Mouse (Mus musculus) C2C12 (cell line): ENCODE measurements at regions not wholly inside any gene's neighbourhood (a gene's known extent, or its start where the extent isn't known, plus 50 kb on each side); places are given as distances from the start of the nearest gene placed in this dataset.
A peak's percentile ranks its signal among the peaks of the same experiment; 100 is the strongest.

Experiments
- H3K27me3 ChIP-seq: one replicate; pipeline ENCODE4 v1.6.1; 2011; ENCODE audit not compliant: control insufficient read depth, insufficient read depth, insufficient read length
- H3K36me3 ChIP-seq: one replicate; pipeline ENCODE4 v1.6.1; 2011; ENCODE audit not compliant: control insufficient read depth, insufficient read depth
- H3K4me3 ChIP-seq: one replicate; pipeline ENCODE4 v1.5.1; 2011; ENCODE audit warnings: mild to moderate bottlenecking, control low read depth; ENCODE audit not compliant: poor library complexity, insufficient read depth, severe bottlenecking
- H3K79me2 ChIP-seq: one replicate; pipeline ENCODE4 v1.6.1; 2011; ENCODE audit not compliant: control insufficient read depth, insufficient read depth
- H3K79me3 ChIP-seq: one replicate; pipeline ENCODE4 v1.6.1; 2011; ENCODE audit warnings: low read depth, control low read depth
- H3ac ChIP-seq: one replicate; pipeline ENCODE3; 2011; ENCODE audit warnings: low read depth; ENCODE audit not compliant: control insufficient read depth, insufficient read length
- CEBPB ChIP-seq: IDR thresholded peaks from one replicate; pipeline ENCODE4 v1.6.1; 2011; ENCODE audit warnings: low read depth, mild to moderate bottlenecking, control low read depth, moderate library complexity
- CTCF ChIP-seq: IDR thresholded peaks from one replicate; pipeline ENCODE4 v1.5.1; 2011; ENCODE audit not compliant: control insufficient read depth, insufficient read depth, insufficient read length
- FOSL1 ChIP-seq: IDR thresholded peaks from one replicate; pipeline ENCODE4 v1.8.0; 2011; ENCODE audit warnings: mild to moderate bottlenecking, low read length; ENCODE audit not compliant: poor library complexity, insufficient read depth, severe bottlenecking
- MAX ChIP-seq: IDR thresholded peaks from one replicate; pipeline ENCODE4 v1.6.1; 2011; ENCODE audit warnings: mild to moderate bottlenecking, control low read depth
- MYOD1 ChIP-seq: IDR thresholded peaks from one replicate; pipeline ENCODE4 v1.6.1; 2011; ENCODE audit warnings: low read depth; ENCODE audit not compliant: control insufficient read depth, insufficient read length
- MYOG ChIP-seq: IDR thresholded peaks from one replicate; pipeline ENCODE4 v1.6.1; 2011; ENCODE audit not compliant: control insufficient read depth, insufficient read length; ENCODE audit errors: extremely low read depth
- USF1 ChIP-seq: IDR thresholded peaks from one replicate; pipeline ENCODE4 v1.6.1; 2011; ENCODE audit warnings: low read depth, mild to moderate bottlenecking, control low read depth, moderate library complexity

- Histone ChIP-seq H3ac (no peak overlapping the region), H3K79me3 (no peaks in the 10 kb centered on the region), H3K4me3 (peak overlapping the region; percentile 6), H3K79me2 (no peaks in the 10 kb centered on the region), H3K36me3 (no peaks in the 10 kb centered on the region), H3K27me3 (no peaks in the 10 kb centered on the region)
- TF ChIP-seq MAX (no peak), FOSL1 (no peak), USF1 (no peak), CTCF (no peak), CEBPB (no peak), MYOD1 (no peak), MYOG (no peak)
These were observed 53.2 kb upstream of the Osbpl3 start for GRCm38 (mm10) chr6:50509207-50509606.

- no peaks in the 10 kb centered on the region for H3K27me3 ChIP-seq
- H3K36me3 ChIP-seq = no peaks in the 10 kb centered on the region
- no peak for TF ChIP-seq MYOD1
- TF ChIP-seq CEBPB = no peak
- TF ChIP-seq MAX = no peak
- no peak for TF ChIP-seq FOSL1
- TF ChIP-seq MYOG = no peak
- no peak for TF ChIP-seq USF1
- TF ChIP-seq CTCF = no peak
- no peaks in the 10 kb centered on the region for H3K79me3 ChIP-seq
- no peak overlapping the region for H3ac ChIP-seq
- no peaks in the 10 kb centered on the region for H3K79me2 ChIP-seq
- H3K4me3 ChIP-seq = no peak overlapping the region
These were observed 51.5 kb upstream of the Osbpl3 start for GRCm38 (mm10) chr6:50507466-50507865.
